Mouse (Mus musculus): ENCODE measurements around the gene Acsl1. TPM values are rescaled to one million over a fixed set of nuclear protein-coding genes. Genes with fewer than 3 reads are reported as not detected.
A peak's percentile ranks its signal among the peaks of the same experiment; 100 is the strongest.

Gene Acsl1
- total RNA-seq (2012; rRNA removed) (25.1 and 26.2 TPM in 2 replicates), polyA plus RNA-seq (2012; ENCODE audit: insufficient read depth in 1 of 2, insufficient read length in 2 of 2, low read depth in 1 of 2, low replicate concordance in 2 of 2, missing spikeins in 1 of 2) (10 to 100 TPM in 1 of 2 experiments, not detected in 1; 33.9 TPM)

DNA sequence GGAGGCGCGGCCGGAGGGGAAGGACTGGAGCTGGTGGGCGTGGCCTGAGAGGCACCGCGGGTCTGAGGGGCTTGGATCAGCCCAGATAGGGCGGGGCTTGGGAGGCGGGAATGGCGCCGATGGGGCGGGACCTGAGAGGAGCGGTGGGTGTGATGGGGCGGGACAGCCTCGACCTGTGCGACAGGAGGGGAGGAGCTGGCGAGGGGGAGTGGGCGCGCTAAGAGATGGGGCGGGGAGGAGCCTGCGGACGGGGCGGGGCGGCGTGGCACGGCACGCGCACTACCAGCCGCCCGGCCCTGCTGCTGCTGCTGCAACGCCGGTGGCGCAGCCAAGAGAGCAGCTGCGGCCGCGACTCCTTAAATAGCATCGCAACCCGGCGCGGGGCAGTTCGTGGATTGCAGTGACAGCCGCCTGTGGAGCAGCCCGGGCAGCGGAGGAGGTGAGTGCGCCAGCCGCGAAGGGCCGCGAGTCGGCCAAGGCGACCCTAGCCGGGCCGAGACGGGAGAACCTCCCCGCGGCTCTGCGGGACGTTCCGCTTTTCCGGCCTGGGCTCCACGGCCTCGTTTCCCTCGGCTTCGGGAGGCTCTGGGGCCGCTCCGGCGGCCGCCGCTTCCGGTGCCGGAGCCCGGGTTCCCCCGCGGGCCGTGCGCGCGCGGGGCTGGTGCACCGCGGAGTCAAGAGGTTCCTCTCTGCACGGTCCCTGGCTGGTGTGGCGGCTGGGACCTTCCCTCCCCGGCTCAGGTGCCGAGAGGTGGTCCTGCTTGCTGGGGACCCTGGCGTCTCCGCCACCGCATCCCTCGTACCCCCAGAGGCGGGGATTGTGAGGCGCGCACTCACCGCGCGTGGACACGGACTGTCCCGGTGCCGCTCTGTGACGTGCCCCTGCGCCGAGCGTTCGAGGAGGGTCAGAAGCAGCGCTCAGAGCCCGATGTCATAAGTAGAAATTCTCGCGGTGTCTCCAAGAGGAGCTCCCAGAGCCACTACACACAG is at the start of gene Acsl1:
TSS of gene Acsl1 (plus strand) at position 246 of the 990 bp plus-strand sequence.
- Histone ChIP-seq H3K4me1 (ENCODE audit: control insufficient read depth in 1 of 2, insufficient read depth in 2 of 2, low read length in 2 of 2) (peaks cover 32 to 42% of the 10 kb centered on the region in 2 experiments), H3K4me3 (ENCODE audit: control insufficient read depth in 1 of 2, insufficient read depth in 1 of 2, low read depth in 2 of 2, low read length in 2 of 2) (peak within 1 kb of the TSS; percentile 94 to 95), H3K9ac (ENCODE audit: control insufficient read depth, low read depth, low read length, poor library complexity, severe bottlenecking) (peak within 1 kb of the TSS; percentile 89), H3K36me3 (ENCODE audit: control insufficient read depth in 1 of 2, insufficient read depth in 2 of 2, low read length in 2 of 2) (peaks cover under 1 to 44% of the 10 kb centered on the region in 2 experiments; a peak in 2 of 4 replicates), H3K79me2 (ENCODE audit: control insufficient read depth, insufficient read depth, low read length, poor library complexity) (peaks cover 32% of the 10 kb centered on the region), H3K27ac (ENCODE audit: control insufficient read depth, low read depth, low read length) (peak within 1 kb of the TSS; percentile 40), H3K9me3 (replicated peaks; ENCODE audit: insufficient read depth, low read length) (no peaks in the 10 kb centered on the region), H3K27me3 (ENCODE audit: control insufficient read depth in 1 of 2, insufficient read depth in 2 of 2, low read length in 2 of 2) (no peaks in the 10 kb centered on the region)
- DNase-seq (ENCODE audit: low read depth, low spot score), result peak; percentile 98
- TF ChIP-seq TAL1 (IDR thresholded peaks at IDR 0.05; ENCODE audit: low read length), result no peak
- TF ChIP-seq MEF2A (IDR thresholded peaks at IDR 0.05; ENCODE audit: extremely low read depth, insufficient replicate concordance, low read depth, low read length, poor library complexity, severe bottlenecking), result no peak
- no peak for TF ChIP-seq ZNF384 (IDR thresholded peaks at IDR 0.05; ENCODE audit: low read depth, low read length)
- no peak for TF ChIP-seq USF2 (IDR thresholded peaks at IDR 0.05; ENCODE audit: borderline replicate concordance in 1 of 2, insufficient read depth in 1 of 2, low read depth in 1 of 2, low read length in 2 of 2)
- no peak for TF ChIP-seq CHD2 (IDR thresholded peaks at IDR 0.05; ENCODE audit: low read length)
- TF ChIP-seq E2F4 (IDR thresholded peaks at IDR 0.05; ENCODE audit: borderline replicate concordance, low read depth, low read length), result no peak
- TF ChIP-seq SMC3 (IDR thresholded peaks at IDR 0.05; ENCODE audit: low read depth, low read length), result no peak
- no peak for TF ChIP-seq HCFC1 (IDR thresholded peaks at IDR 0.05; ENCODE audit: low read depth, low read length)
- no peak for TF ChIP-seq GATA1 (IDR thresholded peaks at IDR 0.05; ENCODE audit: low read depth, low read length)
- TF ChIP-seq RAD21 (IDR thresholded peaks at IDR 0.05; ENCODE audit: low read depth, low read length), result no peak
- TF ChIP-seq POLR2AphosphoS5 (IDR thresholded peaks at IDR 0.05; ENCODE audit: borderline replicate concordance, low read depth, low read length), result no peak
- TF ChIP-seq ETS1 (IDR thresholded peaks at IDR 0.05; ENCODE audit: low read depth, low read length), result peak; percentile 47
- TF ChIP-seq MAX (IDR thresholded peaks at IDR 0.05; ENCODE audit: low read length), result peak; percentile 36; the same call in 1 of the 2 replicates
- TF ChIP-seq SIN3A (IDR thresholded peaks at IDR 0.05; ENCODE audit: low read length), result peak; percentile 58; the same call in 1 of the 2 replicates
- TF ChIP-seq GABPA (IDR thresholded peaks at IDR 0.05; ENCODE audit: low read depth, low read length), result no peak
- TF ChIP-seq MYB (IDR thresholded peaks at IDR 0.05; ENCODE audit: low read depth, low read length), result no peak
- peak; percentile 36 for TF ChIP-seq TCF12 (IDR thresholded peaks at IDR 0.05; ENCODE audit: low read depth, low read length)
- no peak for TF ChIP-seq MAFK (IDR thresholded peaks at IDR 0.05; ENCODE audit: borderline replicate concordance, low read depth, low read length)
- no peak for TF ChIP-seq ZC3H11A (IDR thresholded peaks at IDR 0.05; ENCODE audit: low read depth, low read length)
- peak; percentile 77 to 93; a peak in 3 of 4 replicates for TF ChIP-seq POLR2A (IDR thresholded peaks at IDR 0.05; ENCODE audit: control insufficient read depth in 1 of 2, insufficient read depth in 1 of 2, low read depth in 1 of 2, low read length in 2 of 2, poor library complexity in 1 of 2)
- peak; percentile 79 for TF ChIP-seq MXI1 (IDR thresholded peaks at IDR 0.05; ENCODE audit: low read depth, low read length)
- peak; percentile 77 for TF ChIP-seq NELFE (IDR thresholded peaks at IDR 0.05; ENCODE audit: low read depth, low read length)
- TF ChIP-seq MYC (IDR thresholded peaks at IDR 0.05; ENCODE audit: low read depth, low read length), result no peak
- TF ChIP-seq POLR2AphosphoS2 (IDR thresholded peaks at IDR 0.05; ENCODE audit: low read length), result peak; percentile 10; the same call in 1 of the 2 replicates
- peak; percentile 44; the same call in 1 of the 2 replicates for TF ChIP-seq TBP (IDR thresholded peaks at IDR 0.05; ENCODE audit: low read depth, low read length)
- no peak for TF ChIP-seq CHD1 (IDR thresholded peaks at IDR 0.05; ENCODE audit: low read depth, low read length)
- TF ChIP-seq ZKSCAN1 (IDR thresholded peaks at IDR 0.05; ENCODE audit: low read depth, low read length), result no peak
- TF ChIP-seq MAZ (IDR thresholded peaks at IDR 0.05; ENCODE audit: low read depth, low read length), result no peak; the same call in 1 of the 2 replicates
- TF ChIP-seq USF1 (IDR thresholded peaks at IDR 0.05; ENCODE audit: low read depth, low read length), result no peak
- peak; percentile 49; the same call in 1 of the 2 replicates for TF ChIP-seq BHLHE40 (IDR thresholded peaks at IDR 0.05; ENCODE audit: borderline replicate concordance, low read depth, low read length)
- no peak for TF ChIP-seq ELF1 (IDR thresholded peaks at IDR 0.05; ENCODE audit: low read depth, low read length)
- TF ChIP-seq RCOR1 (IDR thresholded peaks at IDR 0.05; ENCODE audit: low read depth, low read length), result no peak
- no peak for TF ChIP-seq KAT2A (conservative IDR thresholded peaks at IDR 0.05; ENCODE audit: low read depth, low read length)
- no peak for TF ChIP-seq EP300 (IDR thresholded peaks at IDR 0.05; ENCODE audit: low read depth in 1 of 2, low read length in 2 of 2)
- no peak for TF ChIP-seq CTCF (IDR thresholded peaks at IDR 0.05 in 2 of 3, conservative IDR thresholded peaks at IDR 0.05 in 1 of 3; ENCODE audit: control insufficient read depth in 1 of 3, insufficient read depth in 1 of 3, low read depth in 2 of 3, low read length in 3 of 3, poor library complexity in 1 of 3, severe bottlenecking in 1 of 3)
